Mouse (Mus musculus) midbrain, postnatal 0 days (tissue): Measurements from ENCODE around the gene Olfr780. TPM values are rescaled to one million over a fixed set of nuclear protein-coding genes. Genes with fewer than 3 reads are reported as not detected.

ENCODE experiments used
- ATAC-seq: fragments of 200-750 bp; cut with Nextera tagmentation; 2 replicates; pipeline ENCODE4 v1.8.0; 2017; ENCODE audit warnings: moderate number of reproducible peaks, mild to moderate bottlenecking, moderate TSS enrichment, moderate library complexity; ENCODE audit not compliant: low FRiP score
- DNase-seq: peaks from one replicate; pipeline ENCODE4 v3.0.0-alpha.2; 2015; ENCODE audit warnings: low spot score
- H3K27ac ChIP-seq: fragments of 300-500 bp; sonication (generic); 2 replicates; pipeline ENCODE4 v1.5.1; 2014; ENCODE audit warnings: low read depth, mild to moderate bottlenecking, low read length, mixed read lengths
- H3K27me3 ChIP-seq: fragments of 300-500 bp; sonication (generic); 2 replicates; pipeline ENCODE4 v1.6.1; 2014; ENCODE audit warnings: low read length, control low read depth, mixed read lengths; ENCODE audit not compliant: insufficient read depth
- H3K36me3 ChIP-seq: fragments of 300-500 bp; sonication (generic); 2 replicates; pipeline ENCODE4 v1.6.1; 2014; ENCODE audit warnings: low read length, control low read depth, mixed read lengths; ENCODE audit not compliant: insufficient read depth
- H3K4me1 ChIP-seq: fragments of 300-500 bp; sonication (generic); 2 replicates; pipeline ENCODE4 v1.6.1; 2014; ENCODE audit warnings: mild to moderate bottlenecking, control low read depth, antibody characterized with exemption, low read length, mixed read lengths; ENCODE audit not compliant: insufficient read depth
- H3K4me2 ChIP-seq: fragments of 300-500 bp; sonication (generic); 2 replicates; pipeline ENCODE4 v1.6.1; 2014; ENCODE audit warnings: low read depth, mild to moderate bottlenecking, low read length, mixed read lengths; ENCODE audit not compliant: poor library complexity, severe bottlenecking
- H3K4me3 ChIP-seq: fragments of 300-500 bp; sonication (generic); 2 replicates; pipeline ENCODE4 v1.5.1; 2014; ENCODE audit warnings: low read depth, mild to moderate bottlenecking, low read length, moderate library complexity
- H3K9ac ChIP-seq: fragments of 300-500 bp; sonication (generic); replicated peaks from 2 replicates; pipeline ENCODE4 v1.6.1; 2014; ENCODE audit warnings: mild to moderate bottlenecking, low read length, moderate library complexity, mixed read lengths; ENCODE audit not compliant: poor library complexity, severe bottlenecking
- H3K9me3 ChIP-seq: fragments of 300-500 bp; sonication (generic); 2 replicates; pipeline ENCODE4 v1.6.1; 2016; ENCODE audit warnings: low read length, control low read depth
- CTCF ChIP-seq: IDR thresholded peaks from 2 replicates; pipeline ENCODE4 v1.5.1; 2016; ENCODE audit warnings: antibody characterized with exemption, mild to moderate bottlenecking
- whole genome bisulfite sequencing: fragments of 180-500 bp; shearing (Covaris S2); extraction: QIAGEN DNeasy Blood & Tissue Kit; methylation state at CpG from one replicate; pipeline ENCODE4 v1.1.7; 2014; 5-methylcytosine and 5-hydroxymethylcytosine counted together
- polyA plus RNA-seq: library from polyadenylated mRNA; unstranded; fragments of >200 nt; fragmentation: Nextera tagmentation; extraction: Ambion mirVana; gene quantifications from 2 replicates; pipeline ENCODE4 v1.2.1, GENCODE M21; 2015
- total RNA-seq: library from RNA; depleted of rRNA; stranded (reverse); fragments of >200 nt; gene quantifications from 2 replicates; pipeline ENCODE4 v1.2.3, GENCODE M21; 2014; rRNA removed

Olfr780 gene
- total and polyA plus RNA-seq, 2 experiments from 2014 or later, result not detected

DNA sequence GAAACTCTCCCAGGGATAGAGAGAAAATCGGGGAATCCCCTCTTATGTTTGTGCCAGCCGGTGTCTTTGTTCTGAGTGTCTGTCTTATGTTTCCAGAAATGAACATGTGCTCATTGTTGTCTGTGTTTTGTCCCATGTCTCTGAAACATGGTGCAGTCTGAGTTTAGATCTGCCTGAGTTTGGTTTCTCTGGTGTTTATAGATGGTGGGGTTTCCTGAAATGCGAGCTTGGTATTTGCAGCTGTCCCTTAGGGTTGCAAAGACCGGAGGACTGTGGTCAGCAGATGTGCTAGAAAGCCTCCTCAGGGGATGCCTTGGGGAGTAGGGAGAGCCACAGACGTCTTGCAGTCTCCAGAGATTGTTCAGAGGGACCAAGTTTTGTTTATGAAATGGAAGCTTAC lies 39.4 kb downstream of the Olfr780 start:
- no peak overlapping the region for H3K9ac ChIP-seq
- 80% methylated on average over 5 of the region's 5 CpGs for WGBS
- TF ChIP-seq CTCF, result no peak

More for the DNA sequence above, 39.4 kb downstream of the Olfr780 start:
- H3K27ac ChIP-seq, result no peak overlapping the region
- H3K9me3 ChIP-seq, result no peaks in the 10 kb centered on the region
- H3K36me3 ChIP-seq, result no peaks in the 10 kb centered on the region
- no peak for DNase-seq
- no peak overlapping the region for H3K4me2 ChIP-seq
- H3K4me1 ChIP-seq, result no peaks in the 10 kb centered on the region
- ATAC-seq, result no peak
- no peak overlapping the region for H3K4me3 ChIP-seq
- no peaks in the 10 kb centered on the region for H3K27me3 ChIP-seq

Other genes starting within 250 kb of the Olfr780 start
- gene Olfr766-ps1, start 249.1 kb upstream of the Olfr780 start, total RNA-seq, result not detected in 2 replicates
- not detected in 2 replicates for gene Olfr766-ps1, start 249.1 kb upstream of the Olfr780 start, polyA plus RNA-seq
- gene Olfr767, start 235.2 kb upstream of the Olfr780 start, total RNA-seq, result not detected in 2 replicates
- not detected in 2 replicates for gene Olfr767, start 235.2 kb upstream of the Olfr780 start, polyA plus RNA-seq
- not detected in 2 replicates for gene Olfr768, start 218.7 kb upstream of the Olfr780 start, total RNA-seq
- gene Olfr768, start 218.7 kb upstream of the Olfr780 start, polyA plus RNA-seq, result not detected in 2 replicates
- gene Olfr769, start 200.3 kb upstream of the Olfr780 start, total RNA-seq, result not detected in 2 replicates
- gene Olfr769, start 200.3 kb upstream of the Olfr780 start, polyA plus RNA-seq, result not detected in 2 replicates
- gene Olfr770, start 179.1 kb upstream of the Olfr780 start, total RNA-seq, result not detected in 2 replicates
- gene Olfr770, start 179.1 kb upstream of the Olfr780 start, polyA plus RNA-seq, result not detected in 2 replicates
- not detected in 2 replicates for gene Olfr771, start 153.4 kb upstream of the Olfr780 start, total RNA-seq
- gene Olfr771, start 153.4 kb upstream of the Olfr780 start, polyA plus RNA-seq, result not detected in 2 replicates
- not detected in 2 replicates for gene Olfr772, start 140.2 kb upstream of the Olfr780 start, total RNA-seq
- not detected in 2 replicates for gene Olfr772, start 140.2 kb upstream of the Olfr780 start, polyA plus RNA-seq
- not detected in 2 replicates for gene Olfr773, start 130.7 kb upstream of the Olfr780 start, total RNA-seq
- not detected in 2 replicates for gene Olfr773, start 130.7 kb upstream of the Olfr780 start, polyA plus RNA-seq
- not detected in 2 replicates for gene Olfr774, start 81.9 kb upstream of the Olfr780 start, total RNA-seq
- not detected in 2 replicates for gene Olfr774, start 81.9 kb upstream of the Olfr780 start, polyA plus RNA-seq
- gene Olfr775, start 69.7 kb upstream of the Olfr780 start, total RNA-seq, result not detected in 2 replicates
- not detected in 2 replicates for gene Olfr775, start 69.7 kb upstream of the Olfr780 start, polyA plus RNA-seq
- not detected in 2 replicates for gene Olfr776, start 59.0 kb upstream of the Olfr780 start, total RNA-seq
- gene Olfr776, start 59.0 kb upstream of the Olfr780 start, polyA plus RNA-seq, result not detected in 2 replicates
- gene Olfr777, start 46.6 kb upstream of the Olfr780 start, total RNA-seq, result not detected in 2 replicates
- not detected in 2 replicates for gene Olfr777, start 46.6 kb upstream of the Olfr780 start, polyA plus RNA-seq
- not detected in 2 replicates for gene Olfr781, start 10.7 kb downstream of the Olfr780 start, total RNA-seq
- gene Olfr781, start 10.7 kb downstream of the Olfr780 start, polyA plus RNA-seq, result not detected in 2 replicates
- not detected in 2 replicates for gene Olfr782, start 30.7 kb downstream of the Olfr780 start, total RNA-seq
- not detected in 2 replicates for gene Olfr782, start 30.7 kb downstream of the Olfr780 start, polyA plus RNA-seq
- gene Olfr784, start 66.0 kb downstream of the Olfr780 start, total RNA-seq, result 0.66 and 0.82 TPM in 2 replicates
- not detected in 2 replicates for gene Olfr784, start 66.0 kb downstream of the Olfr780 start, polyA plus RNA-seq
- not detected in 2 replicates for gene Olfr785, start 87.3 kb downstream of the Olfr780 start, total RNA-seq
- not detected in 2 replicates for gene Olfr785, start 87.3 kb downstream of the Olfr780 start, polyA plus RNA-seq
- not detected in 2 replicates for gene Olfr786, start 109.2 kb downstream of the Olfr780 start, total RNA-seq
- gene Olfr786, start 109.2 kb downstream of the Olfr780 start, polyA plus RNA-seq, result not detected in 2 replicates
- not detected in 2 replicates for gene Olfr787, start 143.7 kb downstream of the Olfr780 start, total RNA-seq
- gene Olfr787, start 143.7 kb downstream of the Olfr780 start, polyA plus RNA-seq, result not detected in 2 replicates
- gene Olfr788, start 152.9 kb downstream of the Olfr780 start, total RNA-seq, result not detected in 2 replicates
- not detected in 2 replicates for gene Olfr788, start 152.9 kb downstream of the Olfr780 start, polyA plus RNA-seq
- gene Olfr789, start 166.6 kb downstream of the Olfr780 start, total RNA-seq, result not detected in 2 replicates
- gene Olfr789, start 166.6 kb downstream of the Olfr780 start, polyA plus RNA-seq, result not detected in 2 replicates
- not detected in 2 replicates for gene Olfr790, start 180.4 kb downstream of the Olfr780 start, total RNA-seq
- gene Olfr790, start 180.4 kb downstream of the Olfr780 start, polyA plus RNA-seq, result not detected in 2 replicates
- not detected in 2 replicates for gene Olfr791, start 203.7 kb downstream of the Olfr780 start, total RNA-seq
- not detected in 2 replicates for gene Olfr791, start 203.7 kb downstream of the Olfr780 start, polyA plus RNA-seq
- not detected in 2 replicates for gene Olfr792, start 221.0 kb downstream of the Olfr780 start, total RNA-seq
- not detected in 2 replicates for gene Olfr792, start 221.0 kb downstream of the Olfr780 start, polyA plus RNA-seq
- gene Olfr794, start 249.5 kb downstream of the Olfr780 start, total RNA-seq, result not detected in 2 replicates
- gene Olfr794, start 249.5 kb downstream of the Olfr780 start, polyA plus RNA-seq, result not detected in 2 replicates